Mouse (Mus musculus) kidney, adult 8-10 months (tissue): ENCODE measurements around the gene Chst2.

ENCODE experiments used
- DNase-seq, 2 experiments: peaks; one replicate each; pipeline ENCODE4 v3.0.0; 2022

Gene Chst2

DNA sequence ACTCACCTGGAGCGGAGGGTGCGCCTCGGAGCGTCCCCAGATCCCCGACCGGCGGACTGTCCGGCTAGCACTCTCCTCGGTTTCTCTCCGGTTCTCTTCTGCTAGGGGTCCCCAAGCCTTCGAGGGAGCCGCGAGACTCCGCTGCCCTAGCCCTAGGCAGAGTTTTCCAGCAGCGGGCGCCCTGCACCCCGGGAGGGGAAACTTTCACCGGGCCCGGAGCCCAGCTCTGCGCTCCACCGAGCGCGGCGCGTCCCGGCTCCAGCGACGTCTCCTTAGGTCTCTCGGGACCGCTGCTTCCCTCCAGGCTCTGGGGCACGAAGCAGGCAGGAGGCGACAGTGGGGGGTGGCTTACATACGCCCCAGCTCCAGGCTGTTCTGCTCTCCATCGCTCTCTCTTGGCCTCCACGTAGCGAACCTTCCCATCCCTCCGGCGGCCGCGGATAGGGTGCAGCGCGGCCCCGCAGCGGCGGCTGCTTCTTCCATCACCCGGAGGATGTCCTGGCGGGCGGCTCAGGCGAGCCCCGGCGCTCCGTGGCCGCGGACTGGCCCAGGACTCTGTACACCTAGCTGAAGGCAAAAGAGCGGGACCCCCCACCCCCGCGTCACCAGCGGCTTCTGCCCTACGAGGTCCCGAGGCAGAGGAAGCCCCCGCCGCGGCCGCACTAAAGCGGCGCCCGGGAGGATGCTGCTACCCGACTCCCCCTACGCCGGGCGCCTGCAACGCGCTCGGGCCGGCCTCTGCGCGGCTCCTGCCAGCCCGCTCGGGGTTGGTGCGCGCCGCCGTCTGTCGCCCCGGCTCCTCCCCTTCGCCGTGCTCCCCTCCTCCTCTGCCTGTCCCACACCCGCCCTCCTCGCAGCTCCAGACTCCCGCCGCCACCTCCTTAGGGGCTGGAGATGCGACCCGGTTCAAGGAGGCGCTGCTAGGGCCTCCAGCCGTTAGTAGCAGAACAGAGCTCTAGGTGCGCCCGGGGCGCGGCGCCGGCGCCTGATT, at the start of gene Chst2:
Chst2 (minus strand) TSS at position 152 of the 991 bp plus-strand sequence.
- peak; percentile 67 to 73 for DNase-seq

DNA sequence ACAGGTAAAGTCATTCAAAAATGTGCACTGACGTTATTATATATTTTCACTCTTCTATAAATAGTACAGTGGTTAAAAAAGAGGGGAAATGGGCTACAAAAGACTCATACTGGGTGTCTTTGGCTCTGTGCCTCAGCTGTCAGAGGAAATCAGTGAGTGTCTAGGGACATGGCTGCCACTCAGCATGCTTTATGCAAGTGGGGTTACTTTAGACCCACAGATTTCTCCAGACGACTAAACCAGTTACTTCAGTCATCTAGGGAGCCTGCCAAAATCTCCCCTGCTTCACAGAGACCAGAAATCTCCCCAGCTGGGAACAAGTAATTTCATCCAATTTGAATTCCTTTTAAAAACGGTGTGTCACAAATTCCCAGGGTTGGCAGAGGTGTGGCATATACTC, 45.4 kb upstream of the Chst2 start:
- DNase-seq: no peak

DNA sequence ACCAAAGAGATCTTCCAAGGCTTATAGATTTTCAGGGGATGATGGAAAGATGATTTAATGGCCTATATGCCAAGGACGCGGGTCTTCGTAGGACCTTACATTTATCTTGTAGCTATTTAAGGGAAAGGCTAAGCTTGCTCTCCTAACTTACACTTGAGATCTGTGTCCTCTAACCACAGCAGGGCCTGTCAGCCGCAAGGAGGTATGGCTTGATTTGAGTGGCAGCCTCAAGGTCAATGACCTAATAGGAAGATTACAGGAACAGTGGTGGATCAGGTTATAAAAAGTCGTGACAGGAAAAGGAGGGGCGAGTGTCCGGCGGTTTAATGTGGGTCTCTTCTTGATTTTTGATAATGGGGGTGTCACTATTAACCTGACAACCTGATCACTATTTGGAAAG, 44.1 kb upstream of the Chst2 start:
- DNase-seq: no peak

DNA sequence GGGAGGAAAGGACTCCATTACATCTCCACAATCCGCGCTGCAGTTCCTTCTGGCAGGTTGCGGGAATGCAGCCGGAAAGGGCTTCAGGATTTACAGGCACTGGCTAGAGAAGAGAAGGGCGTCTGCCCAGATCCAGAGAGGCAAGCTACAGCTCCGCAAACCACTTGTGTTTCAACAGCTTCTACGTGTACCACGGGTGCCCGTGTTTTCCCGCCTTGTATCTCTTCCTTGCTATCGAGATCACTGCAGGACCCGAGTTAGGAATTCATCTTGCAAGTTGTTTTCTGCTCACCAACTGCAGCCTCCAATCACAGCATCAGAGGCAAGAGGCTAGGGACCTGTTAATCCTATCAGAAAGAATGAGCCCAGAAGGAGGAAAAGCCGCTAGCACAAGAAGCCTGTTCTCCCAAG, 35.8 kb upstream of the Chst2 start:
- no peak for DNase-seq

DNA sequence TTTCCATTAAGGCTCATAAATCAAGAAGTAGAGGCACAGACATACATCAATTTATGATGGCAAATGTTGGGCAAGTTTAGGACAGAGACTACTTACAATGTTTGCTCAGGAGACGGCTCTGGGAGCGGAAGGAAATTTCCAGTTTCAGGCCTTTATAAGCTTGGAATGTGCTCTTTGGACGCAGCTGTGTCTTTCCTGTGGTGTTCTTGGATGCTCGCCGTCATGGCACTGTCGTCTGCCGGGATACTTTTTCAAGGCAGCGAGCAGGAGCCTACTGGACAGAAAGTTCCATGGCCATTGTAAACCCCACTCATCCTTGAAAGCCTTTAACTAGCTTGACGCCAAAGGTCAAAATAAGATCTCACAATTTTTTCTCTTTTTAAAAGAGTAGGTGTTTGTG, 31.4 kb upstream of the Chst2 start:
- no peak for DNase-seq

DNA sequence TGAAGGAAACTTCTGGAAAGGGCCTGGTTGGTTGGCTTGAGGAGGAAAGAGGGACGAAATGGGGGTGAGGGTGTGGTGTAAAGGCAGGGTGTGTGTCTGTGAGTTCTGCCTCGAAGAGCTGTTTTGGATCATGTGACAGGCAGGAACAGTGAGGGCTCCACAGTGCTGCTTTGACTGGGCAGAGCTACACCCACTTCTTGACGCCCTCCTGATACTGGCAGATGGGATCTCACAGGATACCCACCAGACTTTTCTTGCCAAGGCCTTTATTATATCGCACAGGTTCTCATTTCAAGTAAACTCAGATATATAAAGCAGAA, 29.7 kb upstream of the Chst2 start:
- no peak for DNase-seq

DNA sequence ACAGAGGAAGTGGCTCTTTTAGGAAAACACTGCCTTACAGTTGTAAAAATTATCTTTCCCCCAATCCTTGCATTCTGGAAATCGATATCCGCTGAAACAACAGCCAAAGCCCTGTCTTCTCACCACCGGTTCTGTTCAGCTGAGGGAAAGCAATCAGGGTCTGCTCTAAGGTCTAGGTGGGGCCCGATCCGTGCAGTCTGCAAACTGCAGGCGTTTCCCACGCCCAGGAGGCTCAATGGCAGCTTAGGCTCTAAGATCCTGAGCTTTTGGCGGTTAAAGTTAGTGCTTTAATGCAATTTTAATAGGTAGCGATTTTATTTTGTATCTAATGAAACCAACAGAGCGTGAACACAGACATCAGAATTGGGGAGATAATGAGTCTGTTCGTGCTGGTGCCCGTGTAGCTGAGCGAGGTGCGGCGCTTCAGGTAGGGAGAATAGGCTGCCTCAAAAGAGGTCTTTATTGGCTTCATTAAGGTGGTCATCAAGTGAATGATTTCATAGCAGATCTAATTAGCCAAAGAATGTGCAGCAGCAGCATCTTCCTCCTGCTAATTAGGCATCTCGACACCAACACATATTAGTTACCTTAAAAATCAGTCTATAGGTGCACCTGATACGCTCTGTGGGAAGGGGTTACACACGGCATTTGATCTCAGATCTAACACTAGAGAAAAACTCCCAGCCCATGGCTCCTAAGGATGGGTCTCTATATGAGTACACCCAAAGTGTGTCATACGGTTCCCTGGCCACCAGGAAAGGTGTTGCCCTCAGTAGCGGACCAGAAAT, 29.2 kb upstream of the Chst2 start:
- no peak for DNase-seq

DNA sequence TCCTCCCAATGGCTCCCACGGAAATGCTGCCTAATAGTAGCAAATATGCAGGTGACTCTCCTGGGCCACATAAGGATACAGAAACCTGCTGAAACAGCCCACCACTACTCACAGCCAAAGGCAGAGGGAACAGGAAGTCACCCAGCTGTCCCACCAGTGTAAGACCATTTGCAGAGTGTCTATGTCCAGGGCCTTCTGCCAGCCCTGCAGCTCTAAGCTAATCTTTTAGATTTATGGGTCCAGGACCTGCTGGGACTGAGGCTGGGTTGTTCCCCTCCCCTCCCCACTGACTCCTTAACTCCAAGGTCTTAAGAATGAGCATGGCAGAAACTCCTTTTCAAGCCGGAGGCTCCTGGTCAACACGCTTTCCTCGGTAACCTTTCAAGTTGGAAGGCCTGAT, 21.8 kb upstream of the Chst2 start:
- DNase-seq: no peak

DNA sequence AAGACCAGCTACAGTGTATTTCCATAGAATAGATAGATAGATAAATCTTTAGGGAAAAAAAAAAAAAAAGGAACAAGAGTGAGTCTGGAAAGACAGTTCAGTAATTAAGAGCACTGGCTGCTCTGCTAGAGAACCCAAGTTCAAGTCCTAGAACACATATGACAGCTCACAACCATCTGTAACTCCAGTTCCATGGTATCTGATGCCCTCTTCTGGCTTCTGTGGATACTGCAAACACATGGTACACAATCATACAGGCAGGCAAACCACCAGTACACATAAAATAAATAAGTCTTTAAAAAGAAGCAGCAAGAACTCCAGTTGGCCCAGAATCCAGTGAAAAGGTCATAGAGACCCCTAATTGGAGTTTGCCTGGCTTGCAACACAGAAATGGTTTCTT, 7.4 kb upstream of the Chst2 start:
- no peak for DNase-seq

DNA sequence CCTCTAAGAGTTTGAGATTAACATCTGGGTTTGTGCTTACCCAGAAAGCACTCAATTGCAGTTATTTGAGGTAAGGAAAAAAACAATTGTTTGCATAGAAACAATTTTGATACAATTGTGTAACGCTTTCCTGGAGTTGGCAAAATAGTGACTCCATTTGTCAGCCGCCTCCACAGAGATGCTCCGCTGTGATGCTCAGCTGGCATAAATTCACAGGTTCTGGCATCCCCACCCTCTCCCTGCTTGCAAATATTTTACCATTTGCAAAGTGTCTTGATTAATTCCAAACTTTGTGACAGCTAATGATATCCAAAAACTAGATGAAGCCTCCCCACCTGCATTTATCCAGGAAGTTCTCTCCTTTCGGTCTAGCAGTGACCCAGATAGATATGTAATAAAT, 5.5 kb upstream of the Chst2 start:
- DNase-seq: no peak

DNA sequence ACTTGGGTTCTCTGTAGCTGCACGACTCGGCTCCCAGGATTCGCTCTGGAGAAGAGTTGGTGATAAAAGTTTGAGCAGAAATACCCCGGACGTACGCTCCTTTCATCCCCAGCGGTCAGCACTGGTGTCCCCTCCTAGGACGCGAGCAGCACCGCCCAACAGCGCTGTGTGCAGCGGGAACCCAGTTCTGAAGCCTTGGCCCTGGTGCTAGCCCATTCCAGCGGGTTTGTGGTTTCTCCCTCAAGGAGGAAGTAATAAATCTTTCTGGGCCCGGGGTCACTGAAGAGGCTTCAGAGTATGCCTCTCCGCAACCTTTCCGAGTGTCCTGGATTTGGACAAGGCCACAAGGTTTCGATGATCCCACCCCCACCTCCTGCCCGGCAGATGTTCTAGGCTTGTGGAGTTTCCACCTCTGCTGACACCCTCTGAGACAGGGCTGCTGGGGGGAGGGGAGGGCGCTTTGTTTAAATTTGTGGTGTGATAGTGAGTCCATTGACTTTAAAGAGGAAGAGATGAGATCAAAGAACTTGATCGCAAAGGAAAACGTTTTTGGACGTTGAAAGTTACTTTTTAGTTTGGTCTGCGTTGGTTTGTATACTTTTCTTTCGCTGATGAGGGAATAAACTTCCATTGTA, 1.2 kb upstream of the Chst2 start:
- DNase-seq: peak; percentile 44 to 55

DNA sequence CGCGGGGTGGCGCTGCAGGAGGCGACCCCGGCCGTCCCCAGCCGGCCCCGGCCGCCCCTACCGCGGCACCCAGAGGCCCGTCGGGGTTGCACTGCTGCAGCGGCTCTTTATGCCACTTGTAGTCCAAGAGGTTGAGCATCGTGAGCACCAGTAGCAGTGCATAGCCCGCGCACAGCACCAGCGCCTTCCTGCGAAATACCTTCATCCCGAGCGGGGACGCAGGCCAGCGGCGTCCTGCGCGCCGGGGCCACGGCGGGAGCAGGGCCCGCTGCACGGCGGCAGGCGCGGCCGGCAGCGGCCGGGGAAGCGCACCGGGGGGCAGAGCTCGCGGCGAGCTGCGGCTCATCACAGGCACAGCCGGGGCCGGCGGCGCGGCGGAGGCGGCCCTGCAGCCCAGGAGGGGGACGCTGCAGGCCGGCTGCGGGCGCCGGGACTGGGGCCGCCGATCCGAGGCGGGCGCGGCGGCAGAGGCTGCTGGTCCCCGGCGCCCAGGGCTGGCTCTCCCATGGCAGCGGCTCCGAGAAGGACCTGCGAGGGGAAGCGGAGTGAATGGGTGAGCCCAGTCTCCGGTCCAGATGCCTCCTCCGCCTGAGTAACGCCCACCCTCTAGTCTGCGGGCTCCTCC, 464 bp downstream of the Chst2 start:
- no peak for DNase-seq

DNA sequence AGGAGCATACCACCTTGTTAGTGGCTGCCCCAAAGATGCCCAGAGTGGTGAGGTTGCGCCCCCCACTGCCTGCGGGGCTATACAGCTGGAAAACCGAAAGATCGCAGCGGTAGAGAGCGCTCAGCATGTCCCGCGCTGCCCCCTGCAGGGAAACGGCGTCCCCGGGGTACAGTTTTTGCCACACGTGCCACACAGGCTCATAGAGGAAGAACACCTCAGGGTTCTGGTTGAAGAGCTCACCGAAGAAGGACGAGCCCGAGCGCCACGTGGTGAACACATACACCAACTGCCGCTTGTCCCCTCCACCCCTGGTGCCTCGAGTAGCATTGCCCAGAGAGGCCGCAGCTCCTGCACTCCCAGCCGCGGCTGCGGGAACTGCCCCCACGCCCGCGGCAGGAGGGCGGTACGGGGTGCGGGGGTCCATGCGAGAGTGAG, 994 bp downstream of the Chst2 start:
- peak; percentile 35 to 67 for DNase-seq

DNA sequence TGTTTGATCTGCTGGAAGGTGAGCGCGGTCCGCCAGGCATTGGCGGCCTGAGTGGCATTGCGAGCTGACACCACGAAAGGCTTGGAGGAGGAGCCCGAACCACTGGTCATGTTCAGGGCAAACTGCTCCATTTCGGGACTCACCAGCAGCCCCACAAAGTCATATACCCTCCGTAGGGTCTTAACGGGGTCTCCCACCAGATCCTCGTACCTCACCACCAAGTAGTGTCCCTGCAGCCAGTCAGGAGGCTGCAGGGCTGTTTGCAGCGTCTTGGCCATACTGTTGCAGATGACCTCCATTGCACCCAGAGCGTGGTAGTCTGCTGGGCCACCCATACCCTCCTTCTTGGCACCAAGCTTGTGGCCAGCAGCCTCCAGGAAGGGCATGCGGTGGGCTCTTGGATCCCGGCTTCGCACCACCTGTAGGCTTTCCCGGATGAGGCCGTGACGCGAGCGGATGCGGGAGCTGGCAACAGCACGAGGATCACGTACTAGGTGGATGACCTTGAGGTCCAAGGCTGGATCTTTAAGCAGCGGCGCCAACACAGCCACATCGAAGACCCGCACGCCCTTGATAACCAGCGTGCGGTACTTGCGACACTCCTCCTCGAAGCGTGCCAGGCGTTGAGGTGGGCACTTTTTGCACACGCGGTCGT, 1.6 kb downstream of the Chst2 start:
- peak in 1 of 2 experiments; percentile 8 for DNase-seq

DNA sequence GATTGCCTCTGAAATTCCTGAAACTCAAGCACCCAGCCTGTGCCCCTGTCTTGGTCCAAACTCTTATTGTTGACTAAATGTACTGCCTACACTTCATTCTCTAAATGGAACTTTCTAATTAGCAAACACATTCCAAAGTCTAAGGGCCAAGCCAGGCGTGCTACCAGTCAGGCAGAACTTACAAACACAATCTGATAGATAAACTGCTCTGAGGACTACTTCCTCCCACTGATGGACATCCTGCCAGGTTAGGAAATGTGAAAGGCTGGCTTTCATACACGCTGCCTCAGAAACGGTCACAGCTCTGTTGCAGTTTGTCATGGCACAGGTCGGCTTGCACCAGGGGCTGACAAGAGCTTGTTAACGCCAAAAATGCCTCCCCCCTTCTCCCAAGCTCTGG, 4.8 kb downstream of the Chst2 start:
- DNase-seq: peak; percentile 14 to 28

DNA sequence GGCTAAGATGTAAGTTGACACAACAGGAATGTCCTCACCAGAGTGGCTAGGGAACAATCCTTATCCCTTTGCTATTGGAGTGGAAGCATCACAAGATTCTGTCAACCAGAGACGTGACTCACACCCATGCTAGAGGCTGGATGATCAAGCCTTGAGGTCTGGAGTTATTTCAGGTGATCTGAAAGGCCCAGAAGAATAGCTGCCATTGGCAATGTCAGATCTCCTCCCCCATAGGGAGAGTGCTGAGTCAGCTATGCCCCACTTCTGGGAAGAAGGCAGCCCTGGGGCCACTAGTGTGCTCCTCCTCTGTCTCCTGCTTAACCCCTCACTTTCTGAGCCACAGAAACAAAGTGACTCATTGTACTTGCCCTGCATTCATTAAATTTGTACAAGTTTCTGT, 14.5 kb downstream of the Chst2 start:
- no peak for DNase-seq

DNA sequence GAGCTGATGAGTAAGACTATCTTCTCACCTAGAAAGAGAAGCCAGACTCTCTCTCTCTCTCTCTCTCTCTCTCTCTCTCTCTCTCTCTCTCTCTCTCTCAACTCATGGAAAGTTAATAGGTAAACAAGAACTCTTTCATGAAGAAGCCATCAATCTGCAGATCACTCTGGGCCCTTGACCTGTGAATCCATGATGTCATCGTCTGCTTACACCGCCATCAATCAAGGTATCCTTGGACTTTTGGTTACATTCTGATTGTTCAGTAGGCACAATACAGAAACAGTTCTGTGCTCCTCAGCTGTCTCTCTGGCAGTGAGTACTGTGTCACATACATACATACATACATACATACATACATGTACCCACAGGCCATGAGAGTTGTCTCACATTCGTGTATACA, 16.6 kb downstream of the Chst2 start:
- DNase-seq: no peak

DNA sequence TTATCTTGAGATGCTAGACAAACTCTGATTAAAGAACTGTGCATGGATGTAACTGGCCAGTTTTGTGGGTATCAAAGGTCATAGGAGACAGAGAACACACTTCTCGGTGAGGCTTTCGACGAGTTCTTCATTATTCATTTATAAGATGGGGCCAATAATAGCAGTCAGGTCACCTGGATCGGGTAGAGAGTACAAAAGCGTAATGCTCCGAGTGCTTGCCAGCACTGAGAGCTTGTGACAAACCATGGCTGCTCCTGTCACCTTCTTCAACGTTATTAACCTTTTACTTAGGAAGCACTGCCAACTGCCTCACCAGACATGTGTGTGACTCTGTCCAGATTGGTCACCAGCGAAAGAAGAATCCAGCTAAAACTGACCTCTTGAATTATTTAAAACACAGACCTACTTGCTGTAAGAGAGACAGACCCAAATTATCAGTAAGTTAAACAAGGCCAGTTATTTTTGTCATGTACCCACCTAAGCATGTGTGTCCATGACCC, 18.6 kb downstream of the Chst2 start:
- DNase-seq: peak; percentile 26 to 53

DNA sequence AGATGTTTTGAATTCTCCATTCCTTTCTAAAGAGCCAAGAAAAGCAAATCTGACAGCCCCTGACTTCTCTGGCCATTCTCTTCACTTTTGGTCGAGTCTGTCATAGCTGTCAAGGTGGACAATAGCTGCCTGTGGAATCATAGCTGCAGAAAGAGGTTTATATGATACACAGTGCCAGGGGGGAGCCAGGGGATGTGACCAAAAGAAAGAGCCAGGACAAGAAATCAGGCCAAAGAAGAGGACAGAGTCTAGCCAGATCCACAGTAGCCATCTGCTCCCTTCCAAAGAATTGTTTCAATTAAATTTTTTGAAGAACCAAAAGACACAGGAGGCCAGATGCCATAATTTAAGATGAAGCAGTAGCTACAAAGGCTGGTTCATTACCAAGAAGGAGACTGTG, 30.6 kb downstream of the Chst2 start:
- DNase-seq: no peak

DNA sequence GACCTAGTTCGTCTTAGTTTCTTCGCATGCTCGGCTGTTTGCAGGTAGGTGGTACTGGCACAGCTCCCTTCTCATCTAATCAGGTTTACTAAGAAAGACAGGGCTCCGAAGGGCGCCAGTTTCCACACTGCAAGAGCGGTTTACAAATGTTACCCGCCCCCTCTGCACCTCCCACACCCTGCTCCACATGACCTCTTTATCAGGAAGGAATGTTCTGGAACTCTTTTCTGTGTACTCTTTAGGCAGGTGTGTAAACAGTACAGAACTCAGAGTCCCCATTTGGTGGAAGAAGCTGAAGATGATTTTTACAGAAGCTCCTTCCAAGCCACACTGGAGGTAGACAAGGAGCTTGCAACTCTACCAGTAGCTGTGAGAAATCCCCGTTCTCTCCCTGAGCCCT, 31.2 kb downstream of the Chst2 start:
- DNase-seq: no peak

DNA sequence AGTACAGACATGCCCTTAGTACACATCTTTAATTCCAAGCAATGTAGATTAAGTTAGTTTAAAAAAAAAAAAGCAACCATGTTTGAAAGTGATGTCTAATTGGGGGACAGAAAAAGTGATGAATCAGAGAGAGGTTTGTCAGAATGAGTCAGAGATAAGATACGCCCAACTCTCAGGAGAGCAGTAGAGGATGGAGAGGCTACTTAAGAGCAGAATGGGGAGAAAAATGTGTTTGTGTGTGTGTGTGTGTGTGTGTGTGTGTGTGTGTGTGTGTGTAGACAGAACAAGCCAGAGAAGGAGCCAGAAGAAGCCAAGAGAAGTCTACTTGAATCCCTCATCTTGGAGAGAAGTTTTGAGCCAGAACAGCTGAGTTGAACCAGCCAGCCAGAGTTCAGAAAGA, 32.8 kb downstream of the Chst2 start:
- DNase-seq: no peak

DNA sequence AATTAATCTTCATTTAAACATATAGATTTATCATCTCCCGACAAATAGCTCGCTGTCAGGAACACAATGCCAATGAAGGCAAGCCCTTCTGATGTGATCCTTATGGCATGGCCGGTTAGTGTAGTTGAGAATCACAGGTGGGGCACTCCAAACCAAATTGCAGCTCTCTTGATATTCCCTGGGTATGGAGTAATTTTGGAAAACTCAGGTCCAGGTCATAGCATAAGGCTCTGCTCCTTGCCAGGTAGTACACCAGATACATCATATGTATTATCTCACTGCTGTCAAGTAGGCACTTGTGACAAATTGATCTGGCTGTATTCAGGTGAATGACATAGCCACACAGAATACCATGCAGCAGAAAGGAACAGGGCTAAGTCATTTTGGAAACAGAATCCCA, 40.6 kb downstream of the Chst2 start:
- no peak for DNase-seq
